Mouse (Mus musculus): Measurements from ENCODE around the gene Tnfsf9. TPM values are rescaled to one million over a fixed set of nuclear protein-coding genes. Genes with fewer than 3 reads are reported as not detected.

The Tnfsf9 gene
- 9.9 and 11.7 TPM in 2 replicates for polyA plus RNA-seq (2015; fragmentation: Nextera tagmentation; extraction: Ambion mirVana)

DNA sequence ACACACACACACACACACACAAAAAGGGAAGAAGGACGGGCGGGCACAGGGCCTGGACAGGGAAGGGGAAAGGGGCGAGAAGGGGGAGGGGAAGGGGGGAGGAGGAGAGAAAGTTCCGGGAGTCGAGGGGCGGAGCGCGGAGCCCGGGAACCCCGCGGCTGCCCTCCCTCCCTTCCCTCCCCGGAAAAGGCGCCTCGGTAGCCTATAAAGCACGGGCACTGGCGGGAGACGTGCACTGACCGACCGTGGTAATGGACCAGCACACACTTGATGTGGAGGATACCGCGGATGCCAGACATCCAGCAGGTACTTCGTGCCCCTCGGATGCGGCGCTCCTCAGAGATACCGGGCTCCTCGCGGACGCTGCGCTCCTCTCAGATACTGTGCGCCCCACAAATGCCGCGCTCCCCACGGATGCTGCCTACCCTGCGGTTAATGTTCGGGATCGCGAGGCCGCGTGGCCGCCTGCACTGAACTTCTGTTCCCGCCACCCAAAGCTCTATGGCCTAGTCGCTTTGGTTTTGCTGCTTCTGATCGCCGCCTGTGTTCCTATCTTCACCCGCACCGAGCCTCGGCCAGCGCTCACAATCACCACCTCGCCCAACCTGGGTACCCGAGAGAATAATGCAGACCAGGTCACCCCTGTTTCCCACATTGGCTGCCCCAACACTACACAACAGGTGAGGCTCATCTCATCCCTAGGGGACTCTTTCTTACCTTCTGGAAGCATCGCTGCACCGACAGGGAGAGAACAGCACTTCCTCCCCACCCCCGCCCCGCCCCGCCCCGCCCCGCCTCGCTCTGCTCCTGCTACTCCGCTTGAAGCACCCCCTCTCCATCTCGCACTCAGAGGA is at the start of gene Tnfsf9:
Gene Tnfsf9, plus strand, starts transcription at position 145 of the 854 bp plus-strand sequence.
- H3K4me3 ChIP-seq (ENCODE audit: low read length): peak within 1 kb of the TSS; percentile 73
- H3K4me2 ChIP-seq (replicated peaks; ENCODE audit: low read depth, low read length): peak within 1 kb of the TSS; percentile 89
- peak; percentile 84 for ATAC-seq (ENCODE audit: low FRiP score, low TSS enrichment)
- H3K27ac ChIP-seq (ENCODE audit: low read length): peak within 1 kb of the TSS; percentile 71
- WGBS: 0% methylated on average over 56 of the region's 61 CpGs
- H3K36me3 ChIP-seq (ENCODE audit: insufficient read depth, low read length): no peaks in the 10 kb centered on the region
- H3K27me3 ChIP-seq (ENCODE audit: insufficient read depth, low read length): no peaks in the 10 kb centered on the region
- no peaks in the 10 kb centered on the region for H3K9me3 ChIP-seq (ENCODE audit: low read length)
- peaks cover 21% of the 10 kb centered on the region for H3K4me1 ChIP-seq (ENCODE audit: insufficient read depth, low read length)
- peak within 1 kb of the TSS; percentile 78 for H3K9ac ChIP-seq (replicated peaks; ENCODE audit: low read length)

DNA sequence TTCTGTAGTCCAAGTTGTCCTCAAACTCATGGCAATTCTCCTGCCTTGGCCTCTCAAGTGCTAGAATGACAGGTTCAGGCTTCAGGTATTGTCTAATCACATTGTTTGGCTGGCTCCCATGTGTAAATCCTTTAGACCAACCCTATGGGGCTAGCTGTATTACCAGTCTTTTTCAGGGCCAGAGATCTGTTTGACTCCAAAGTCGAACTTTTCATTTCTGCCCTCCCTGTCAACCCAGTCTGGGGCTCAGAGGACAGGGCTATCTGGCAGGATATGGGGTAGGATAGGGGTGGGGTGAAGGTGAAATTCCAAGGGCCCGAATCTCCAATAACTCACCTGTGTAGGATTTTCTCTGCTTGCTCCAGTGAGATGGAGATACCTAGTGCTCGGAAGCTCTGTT is 48.9 kb upstream of the Tnfsf9 start:
- H3K9me3 ChIP-seq (ENCODE audit: low read length): no peaks in the 10 kb centered on the region
- no peak overlapping the region for H3K4me2 ChIP-seq (replicated peaks; ENCODE audit: low read depth, low read length)
- no peak overlapping the region for H3K4me3 ChIP-seq (ENCODE audit: low read length)
- no peak overlapping the region for H3K27ac ChIP-seq (ENCODE audit: low read length)
- no peak overlapping the region for H3K9ac ChIP-seq (replicated peaks; ENCODE audit: low read length)
- peaks cover 4% of the 10 kb centered on the region for H3K27me3 ChIP-seq (ENCODE audit: insufficient read depth, low read length)
- peaks cover 11% of the 10 kb centered on the region for H3K4me1 ChIP-seq (ENCODE audit: insufficient read depth, low read length)
- peaks cover 26% of the 10 kb centered on the region for H3K36me3 ChIP-seq (ENCODE audit: insufficient read depth, low read length)
- WGBS: 88% methylated on average over 3 of the region's 3 CpGs
- ATAC-seq (ENCODE audit: low FRiP score, low TSS enrichment): no peak

- 0 out of 2 replicates have a peak, but pooled peaks cover 8% of the 10 kb centered on the region for H3K36me3 ChIP-seq (ENCODE audit: insufficient read depth, low read length)
- H3K4me2 ChIP-seq (replicated peaks; ENCODE audit: low read depth, low read length): peak within 1 kb of the TSS; percentile 83
- H3K27me3 ChIP-seq (ENCODE audit: insufficient read depth, low read length): peaks cover 28% of the 10 kb centered on the region
- H3K4me3 ChIP-seq (ENCODE audit: low read length): peak within 1 kb of the TSS; percentile 83
- ATAC-seq (ENCODE audit: low FRiP score, low TSS enrichment): peak; percentile 7; the same call in 1 of the 2 replicates
- peak within 1 kb of the TSS; percentile 79 for H3K27ac ChIP-seq (ENCODE audit: low read length)
- peaks cover 19% of the 10 kb centered on the region for H3K4me1 ChIP-seq (ENCODE audit: insufficient read depth, low read length)
- WGBS: under 1% methylated on average over 17 of the region's 22 CpGs
- peak within 1 kb of the TSS; percentile 85 for H3K9ac ChIP-seq (replicated peaks; ENCODE audit: low read length)
- no peaks in the 10 kb centered on the region for H3K9me3 ChIP-seq (ENCODE audit: low read length)
Observed at GRCm38 (mm10) chr17:57058891-57059485, 46.1 kb upstream of the Tnfsf9 start, which contains the start of gene Crb3. Gene Crb3 (plus strand): TSS chr17:57059105.

- H3K9ac ChIP-seq (replicated peaks; ENCODE audit: low read length): peak within 1 kb of the TSS; percentile 85
- H3K4me1 ChIP-seq (ENCODE audit: insufficient read depth, low read length): peaks cover 19% of the 10 kb centered on the region
- under 1% methylated on average over 39 of the region's 45 CpGs for WGBS
- ATAC-seq (ENCODE audit: low FRiP score, low TSS enrichment): peak; percentile 65
- H3K4me2 ChIP-seq (replicated peaks; ENCODE audit: low read depth, low read length): peak within 1 kb of the TSS; percentile 83
- peak within 1 kb of the TSS; percentile 79 for H3K27ac ChIP-seq (ENCODE audit: low read length)
- peak within 1 kb of the TSS; percentile 83 for H3K4me3 ChIP-seq (ENCODE audit: low read length)
- peaks cover 28% of the 10 kb centered on the region for H3K27me3 ChIP-seq (ENCODE audit: insufficient read depth, low read length)
- H3K36me3 ChIP-seq (ENCODE audit: insufficient read depth, low read length): 0 out of 2 replicates have a peak, but pooled peaks cover 8% of the 10 kb centered on the region
- no peaks in the 10 kb centered on the region for H3K9me3 ChIP-seq (ENCODE audit: low read length)
Observed at GRCm38 (mm10) chr17:57059486-57059977, 45.6 kb upstream of the Tnfsf9 start, which contains the start of gene Slc25a23. Gene Slc25a23 (minus strand): TSS chr17:57059863.

- peaks cover 28% of the 10 kb centered on the region for H3K27me3 ChIP-seq (ENCODE audit: insufficient read depth, low read length)
- peaks cover 19% of the 10 kb centered on the region for H3K4me1 ChIP-seq (ENCODE audit: insufficient read depth, low read length)
- ATAC-seq (ENCODE audit: low FRiP score, low TSS enrichment): peak; percentile 87
- WGBS: under 1% methylated on average over 44 of the region's 44 CpGs
- peak overlapping the region; percentile 83 for H3K4me3 ChIP-seq (ENCODE audit: low read length)
- H3K36me3 ChIP-seq (ENCODE audit: insufficient read depth, low read length): 0 out of 2 replicates have a peak, but pooled peaks cover 3% of the 10 kb centered on the region
- H3K9me3 ChIP-seq (ENCODE audit: low read length): no peaks in the 10 kb centered on the region
- peak overlapping the region; percentile 83 for H3K4me2 ChIP-seq (replicated peaks; ENCODE audit: low read depth, low read length)
- peak overlapping the region; percentile 79 for H3K27ac ChIP-seq (ENCODE audit: low read length)
- H3K9ac ChIP-seq (replicated peaks; ENCODE audit: low read length): peak overlapping the region; percentile 85
Observed at GRCm38 (mm10) chr17:57060231-57060801, 44.8 kb upstream of the Tnfsf9 start.

DNA sequence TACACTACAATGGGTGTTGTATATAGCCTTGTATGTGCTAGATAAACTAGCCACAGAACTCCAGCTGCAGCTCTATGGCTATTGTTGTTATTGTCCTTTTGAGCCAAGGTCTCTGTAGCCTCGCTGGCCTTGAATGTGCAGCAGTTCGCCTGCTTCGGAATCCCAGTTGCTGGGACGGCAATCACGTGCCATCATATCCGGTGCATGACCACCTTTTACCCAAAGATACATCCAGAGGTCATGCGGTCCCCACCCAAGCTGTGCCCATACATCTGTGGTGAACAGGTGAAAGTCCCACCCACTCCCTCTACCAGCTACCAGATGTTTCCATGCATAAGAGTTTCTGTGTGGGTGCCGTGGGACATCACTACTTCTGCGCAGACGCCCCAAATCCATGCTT is 44.1 kb upstream of the Tnfsf9 start:
- Histone ChIP-seq H3K9ac (replicated peaks; ENCODE audit: low read length) (no peak overlapping the region), H3K27ac (ENCODE audit: low read length) (peak overlapping the region; percentile 79), H3K4me2 (replicated peaks; ENCODE audit: low read depth, low read length) (peak overlapping the region; percentile 83), H3K27me3 (ENCODE audit: insufficient read depth, low read length) (peaks cover 28% of the 10 kb centered on the region), H3K36me3 (ENCODE audit: insufficient read depth, low read length) (no peaks in the 10 kb centered on the region), H3K4me3 (ENCODE audit: low read length) (peak overlapping the region; percentile 83), H3K4me1 (ENCODE audit: insufficient read depth, low read length) (peaks cover 19% of the 10 kb centered on the region), H3K9me3 (ENCODE audit: low read length) (no peaks in the 10 kb centered on the region)
- WGBS: 38% methylated on average over 10 of the region's 10 CpGs
- no peak for ATAC-seq (ENCODE audit: low FRiP score, low TSS enrichment)

GRCm38 (mm10) chr17:57062011-57062521 is 43.1 kb upstream of the Tnfsf9 start:
- H3K27ac ChIP-seq (ENCODE audit: low read length): peak overlapping the region; percentile 93
- peak overlapping the region; percentile 74 for H3K9ac ChIP-seq (replicated peaks; ENCODE audit: low read length)
- peak overlapping the region; percentile 59 for H3K4me3 ChIP-seq (ENCODE audit: low read length)
- ATAC-seq (ENCODE audit: low FRiP score, low TSS enrichment): peak; percentile 24
- under 1% methylated on average over 36 of the region's 39 CpGs for WGBS
- H3K36me3 ChIP-seq (ENCODE audit: insufficient read depth, low read length): no peaks in the 10 kb centered on the region
- H3K9me3 ChIP-seq (ENCODE audit: low read length): no peaks in the 10 kb centered on the region
- H3K4me2 ChIP-seq (replicated peaks; ENCODE audit: low read depth, low read length): peak overlapping the region; percentile 54
- peaks cover 28% of the 10 kb centered on the region for H3K27me3 ChIP-seq (ENCODE audit: insufficient read depth, low read length)
- peaks cover 19% of the 10 kb centered on the region for H3K4me1 ChIP-seq (ENCODE audit: insufficient read depth, low read length)

DNA sequence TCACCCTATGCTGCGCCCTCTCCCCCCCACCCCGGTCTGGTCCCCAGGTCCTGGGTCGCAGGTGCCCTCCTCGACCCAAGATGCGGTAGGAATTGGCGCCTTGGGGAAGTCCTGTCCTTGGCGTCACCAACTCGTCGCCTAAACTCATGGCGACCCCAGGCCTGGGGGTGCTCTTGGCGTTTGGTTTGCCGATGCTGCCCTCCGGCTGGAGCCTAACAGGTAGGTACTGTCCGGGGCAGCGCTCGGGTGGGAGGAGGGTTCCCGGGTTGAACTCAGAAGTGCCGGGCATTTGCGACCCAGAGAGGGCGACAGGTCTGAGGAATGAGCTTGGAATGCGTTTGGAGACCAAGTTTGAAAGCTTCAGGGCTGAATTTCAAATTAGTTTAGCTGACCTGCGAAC is 42.6 kb upstream of the Tnfsf9 start:
- H3K4me2 ChIP-seq (replicated peaks; ENCODE audit: low read depth, low read length): peak overlapping the region; percentile 54
- ATAC-seq (ENCODE audit: low FRiP score, low TSS enrichment): no peak; the same call in 1 of the 2 replicates
- H3K36me3 ChIP-seq (ENCODE audit: insufficient read depth, low read length): no peaks in the 10 kb centered on the region
- peaks cover 19% of the 10 kb centered on the region for H3K4me1 ChIP-seq (ENCODE audit: insufficient read depth, low read length)
- peak overlapping the region; percentile 59 for H3K4me3 ChIP-seq (ENCODE audit: low read length)
- peak overlapping the region; percentile 74 for H3K9ac ChIP-seq (replicated peaks; ENCODE audit: low read length)
- peaks cover 28% of the 10 kb centered on the region for H3K27me3 ChIP-seq (ENCODE audit: insufficient read depth, low read length)
- H3K27ac ChIP-seq (ENCODE audit: low read length): peak overlapping the region; percentile 93
- 1% methylated on average over 21 of the region's 22 CpGs for WGBS
- H3K9me3 ChIP-seq (ENCODE audit: low read length): no peaks in the 10 kb centered on the region

GRCm38 (mm10) chr17:57063031-57063430 is 42.1 kb upstream of the Tnfsf9 start:
- Histone ChIP-seq H3K9me3 (ENCODE audit: low read length) (no peaks in the 10 kb centered on the region), H3K27ac (ENCODE audit: low read length) (peak overlapping the region; percentile 93), H3K36me3 (ENCODE audit: insufficient read depth, low read length) (no peaks in the 10 kb centered on the region), H3K4me2 (replicated peaks; ENCODE audit: low read depth, low read length) (peak overlapping the region; percentile 54), H3K9ac (replicated peaks; ENCODE audit: low read length) (peak overlapping the region; percentile 74), H3K27me3 (ENCODE audit: insufficient read depth, low read length) (peaks cover 28% of the 10 kb centered on the region), H3K4me1 (ENCODE audit: insufficient read depth, low read length) (peaks cover 19% of the 10 kb centered on the region), H3K4me3 (ENCODE audit: low read length) (peak overlapping the region; percentile 59)
- no peak for ATAC-seq (ENCODE audit: low FRiP score, low TSS enrichment)
- WGBS: 10% methylated on average over 8 of the region's 8 CpGs
